8 mouse cellular contexts compared by ENCODE assay signal in genomic region chr6:134928889-134929310, GRCm38 (mm10). TPM values are rescaled to one million over a fixed set of nuclear protein-coding genes. Genes with fewer than 3 reads are reported as not detected.
DNase-seq lines count a peak whose midpoint lies in the region; ATAC-seq and TF ChIP-seq lines count a peak whose summit lies in the region.

No protein-coding gene starts in this region.

- peak overlapping the region; percentile 53 for H3K4me3 ChIP-seq in forebrain, embryonic 13.5 days
- peak overlapping the region; percentile 64 for H3K4me3 ChIP-seq in intestine, embryonic 16.5 days (ENCODE audit: low read length)
- peak overlapping the region; percentile 73 for H3K4me3 ChIP-seq in liver, postnatal 0 days (ENCODE audit: low read depth, low read length)
- H3K4me3 ChIP-seq in small intestine, adult 2 months (ENCODE audit: low read depth, low read length), result peak overlapping the region; percentile 70

- peaks cover 67% of the 10 kb centered on the region for H3K4me1 ChIP-seq in forebrain, embryonic 13.5 days
- H3K4me1 ChIP-seq in intestine, embryonic 16.5 days (ENCODE audit: control insufficient read depth, insufficient read depth, low read length), result peaks cover 9% of the 10 kb centered on the region
- H3K4me1 ChIP-seq in liver, postnatal 0 days (ENCODE audit: insufficient read depth), result peaks cover 19% of the 10 kb centered on the region
- H3K4me1 ChIP-seq in small intestine, adult 2 months (ENCODE audit: control insufficient read depth, insufficient read depth, insufficient read length, low read length), result peaks cover 2% of the 10 kb centered on the region; the same call in 1 of the 2 replicates

- ATAC-seq in forebrain, embryonic 13.5 days, result peak; percentile 29
- ATAC-seq in intestine, embryonic 16.5 days, result peak; percentile 39
- peak; percentile 44 for ATAC-seq in liver, postnatal 0 days

- TF ChIP-seq EP300 in liver, postnatal 0 days (IDR thresholded peaks at IDR 0.05; ENCODE audit: low read depth), result no peak

- no peaks in the 10 kb centered on the region for H3K27me3 ChIP-seq in forebrain, embryonic 13.5 days
- H3K27me3 ChIP-seq in intestine, embryonic 16.5 days (replicated peaks; ENCODE audit: control insufficient read depth, insufficient read depth, low read length), result no peaks in the 10 kb centered on the region
- no peaks in the 10 kb centered on the region for H3K27me3 ChIP-seq in liver, postnatal 0 days (ENCODE audit: insufficient read depth, low read length)
- no peaks in the 10 kb centered on the region for H3K27me3 ChIP-seq in small intestine, adult 2 months (ENCODE audit: control insufficient read depth, insufficient read depth, low read length)

- no peak for TF ChIP-seq POLR2A in small intestine, adult 2 months (IDR thresholded peaks at IDR 0.05; ENCODE audit: low read depth, low read length)

- WGBS in forebrain, embryonic 13.5 days, result under 1% methylated on average over 15 of the region's 15 CpGs
- under 1% methylated on average over 15 of the region's 15 CpGs for WGBS in intestine, embryonic 16.5 days
- under 1% methylated on average over 15 of the region's 15 CpGs for WGBS in liver, postnatal 0 days (ENCODE audit: insufficient replicate concordance)
- WGBS in small intestine, adult 2 months, result under 1% methylated on average over 15 of the region's 15 CpGs

- TF ChIP-seq CTCF in liver, postnatal 0 days (IDR thresholded peaks at IDR 0.05; ENCODE audit: low read depth), result no peak
- TF ChIP-seq CTCF in small intestine, adult 2 months (IDR thresholded peaks at IDR 0.05; ENCODE audit: extremely low read depth, insufficient read length, insufficient replicate concordance, low read depth, low read length), result no peak

- H3K27ac ChIP-seq in forebrain, embryonic 13.5 days, result peak overlapping the region; percentile 99
- peak overlapping the region; percentile 76 for H3K27ac ChIP-seq in intestine, embryonic 16.5 days (ENCODE audit: low read length)
- H3K27ac ChIP-seq in liver, postnatal 0 days (ENCODE audit: low read depth), result peak overlapping the region; percentile 98
- H3K27ac ChIP-seq in small intestine, adult 2 months (ENCODE audit: insufficient read depth, low read depth, low read length), result peak overlapping the region; percentile 18

- H3K9ac ChIP-seq in forebrain, embryonic 13.5 days, result peak overlapping the region; percentile 92
- peak overlapping the region; percentile 72 for H3K9ac ChIP-seq in intestine, embryonic 16.5 days (ENCODE audit: low read depth, low read length)
- H3K9ac ChIP-seq in liver, postnatal 0 days (replicated peaks), result peak overlapping the region; percentile 93

- H3K4me2 ChIP-seq in forebrain, embryonic 13.5 days, result peak overlapping the region; percentile 95
- peak overlapping the region; percentile 97 for H3K4me2 ChIP-seq in intestine, embryonic 16.5 days (ENCODE audit: low read depth, low read length)
- H3K4me2 ChIP-seq in liver, postnatal 0 days (ENCODE audit: low read depth, low read length), result peak overlapping the region; percentile 90

- peak; percentile 48 for DNase-seq in adrenal gland, postnatal 10 days
- DNase-seq in adrenal gland, adult 18-20 months (ENCODE audit: low spot score in 2 of 2), result no peak
- peak; percentile 63 for DNase-seq in c-Kit-negative CD71-positive TER-119-positive erythroid progenitor cells, embryonic 14.5 days (ENCODE audit: low read depth, low spot score)
- DNase-seq in liver, postnatal 0 days, result peak; percentile 71
- no peak for DNase-seq in layer of hippocampus, adult 9-10 months (ENCODE audit: low spot score)

- peaks cover 3% of the 10 kb centered on the region; the same call in 1 of the 2 replicates for H3K36me3 ChIP-seq in forebrain, embryonic 13.5 days (ENCODE audit: poor library complexity, severe bottlenecking)
- H3K36me3 ChIP-seq in intestine, embryonic 16.5 days (ENCODE audit: control insufficient read depth, insufficient read depth, low read length), result no peaks in the 10 kb centered on the region
- H3K36me3 ChIP-seq in liver, postnatal 0 days (replicated peaks; ENCODE audit: insufficient read depth, low read length), result peaks cover 3% of the 10 kb centered on the region
- 0 out of 2 replicates have a peak, but pooled peaks cover 1% of the 10 kb centered on the region for H3K36me3 ChIP-seq in small intestine, adult 2 months (ENCODE audit: control insufficient read depth, insufficient read depth, low read length)

- no peaks in the 10 kb centered on the region for H3K9me3 ChIP-seq in forebrain, embryonic 13.5 days (replicated peaks)
- no peaks in the 10 kb centered on the region for H3K9me3 ChIP-seq in intestine, embryonic 16.5 days (ENCODE audit: control insufficient read depth, low read length)
- no peaks in the 10 kb centered on the region for H3K9me3 ChIP-seq in liver, postnatal 0 days (ENCODE audit: low read length)

RNA-seq across cellular contexts. Expression of gene Cdkn1b, which starts 8.7 kb away (rescaled TPM):
- total RNA-seq in adrenal gland, postnatal 10 days (2021), result 10 to 100 TPM; 46.2 TPM
- total RNA-seq in adrenal gland, adult 18-20 months (2021), result 10 to 100 TPM; 30.6 to 33.0 TPM
- polyA plus RNA-seq in forebrain, embryonic 13.5 days (2015; fragmentation: Nextera tagmentation; extraction: Ambion mirVana), result 48.8 and 58.5 TPM in 2 replicates
- polyA plus RNA-seq in intestine, embryonic 16.5 days (2015; fragmentation: Nextera tagmentation; extraction: Ambion mirVana), result 10.6 and 12.4 TPM in 2 replicates
- polyA plus RNA-seq in liver, postnatal 0 days (2015; fragmentation: Nextera tagmentation; extraction: Ambion mirVana), result 10.9 and 14.1 TPM in 2 replicates
- polyA plus RNA-seq in small intestine, adult 2 months (2012; rRNA removed), result 5.8 and 16.3 TPM in 2 replicates

RNA-seq across cellular contexts. Expression of gene Gpr19, which starts 30.5 kb away (rescaled TPM):
- total RNA-seq in adrenal gland, postnatal 10 days (2021), result 10 to 100 TPM in 1 of 2 experiments, 1 to 10 TPM in 1; 7.9 to 11.1 TPM
- 1 to 10 TPM; 5.3 to 6.5 TPM for total RNA-seq in adrenal gland, adult 18-20 months (2021)
- polyA plus RNA-seq in forebrain, embryonic 13.5 days (2015; fragmentation: Nextera tagmentation; extraction: Ambion mirVana), result 45.5 and 46.4 TPM in 2 replicates
- 8.1 and 9.5 TPM in 2 replicates for polyA plus RNA-seq in intestine, embryonic 16.5 days (2015; fragmentation: Nextera tagmentation; extraction: Ambion mirVana)
- polyA plus RNA-seq in liver, postnatal 0 days (2015; fragmentation: Nextera tagmentation; extraction: Ambion mirVana), result 4.6 and 4.8 TPM in 2 replicates
- 1.8 and 6.7 TPM in 2 replicates for polyA plus RNA-seq in small intestine, adult 2 months (2012; rRNA removed)

RNA-seq across cellular contexts. Expression of gene Apold1, which starts 52.6 kb away (rescaled TPM):
- 10 to 100 TPM in 1 of 2 experiments, 1 to 10 TPM in 1; 6.7 to 38.4 TPM for total RNA-seq in adrenal gland, postnatal 10 days (2021)
- total RNA-seq in adrenal gland, adult 18-20 months (2021), result 10 to 100 TPM in 1 of 2 experiments, 1 to 10 TPM in 1; 3.8 to 12.2 TPM
- polyA plus RNA-seq in forebrain, embryonic 13.5 days (2015; fragmentation: Nextera tagmentation; extraction: Ambion mirVana), result 3.5 and 3.6 TPM in 2 replicates
- 2.8 and 3.5 TPM in 2 replicates for polyA plus RNA-seq in intestine, embryonic 16.5 days (2015; fragmentation: Nextera tagmentation; extraction: Ambion mirVana)
- 2.4 and 2.5 TPM in 2 replicates for polyA plus RNA-seq in liver, postnatal 0 days (2015; fragmentation: Nextera tagmentation; extraction: Ambion mirVana)
- polyA plus RNA-seq in small intestine, adult 2 months (2012; rRNA removed), result 0.43 and 0.63 TPM in 2 replicates

Comparison
In these comparisons a context has a peak if more than half of its experiments do, and no peak if none do; other contexts are left out.
1. DNase-seq: peak in adrenal gland, postnatal 10 days (single experiment), c-Kit-negative CD71-positive TER-119-positive erythroid progenitor cells, embryonic 14.5 days (single experiment) and liver, postnatal 0 days (single experiment); none in adrenal gland, adult 18-20 months (0 of 2) and layer of hippocampus, adult 9-10 months (single experiment).
2. H3K27ac ChIP-seq: peak in every context shown above with its lines; median percentile 99 in forebrain, embryonic 13.5 days; 98 in liver, postnatal 0 days; 76 in intestine, embryonic 16.5 days; 18 in small intestine, adult 2 months.
3. Peak in every context shown above with its lines, with median percentiles within 50 percentile points of each other: ATAC-seq, H3K4me2 ChIP-seq, H3K4me3 ChIP-seq and H3K9ac ChIP-seq.